Mouse (Mus musculus): ENCODE measurements at regions not wholly inside any gene's neighbourhood (a gene's known extent, or its start where the extent isn't known, plus 50 kb on each side); places are given as distances from the start of the nearest gene placed in this dataset.

DNA sequence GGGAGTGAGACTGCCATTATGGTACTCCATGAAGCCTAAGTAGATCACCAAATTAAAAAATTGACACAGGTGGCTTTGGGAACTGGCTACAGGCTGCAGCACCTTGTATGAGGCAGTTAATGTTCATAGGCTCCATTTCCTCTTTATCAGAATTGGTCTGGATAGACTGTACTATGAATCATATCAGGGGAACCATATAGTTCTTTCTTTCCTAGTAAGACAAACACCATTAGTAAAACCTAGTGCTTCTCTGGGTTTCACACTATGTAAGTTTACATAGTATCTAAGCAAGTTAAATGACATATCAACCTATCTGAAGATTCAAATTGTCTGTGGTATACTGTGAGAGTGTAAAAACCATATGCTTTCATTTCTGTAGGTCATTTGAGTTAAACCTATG is 145.0 kb downstream of the Ahr start:
- H3K4me3 ChIP-seq (ENCODE audit: control insufficient read depth in 1 of 2, insufficient read depth in 1 of 2, low read depth in 2 of 2, low read length in 2 of 2) = no peak overlapping the region
- H3K27me3 ChIP-seq (ENCODE audit: control insufficient read depth in 1 of 2, insufficient read depth in 2 of 2, low read length in 2 of 2) = no peaks in the 10 kb centered on the region
- H3K4me1 ChIP-seq (ENCODE audit: control insufficient read depth in 1 of 2, insufficient read depth in 2 of 2, low read length in 2 of 2) = no peaks in the 10 kb centered on the region
- no peak overlapping the region for H3K9ac ChIP-seq (ENCODE audit: control insufficient read depth, low read depth, low read length, poor library complexity, severe bottlenecking)
- H3K36me3 ChIP-seq (ENCODE audit: control insufficient read depth in 1 of 2, insufficient read depth in 2 of 2, low read length in 2 of 2) = no peaks in the 10 kb centered on the region
- no peak for TF ChIP-seq POLR2A (IDR thresholded peaks at IDR 0.05; ENCODE audit: control insufficient read depth in 1 of 2, insufficient read depth in 1 of 2, low read depth in 1 of 2, low read length in 2 of 2, poor library complexity in 1 of 2)
- no peak for TF ChIP-seq GABPA (IDR thresholded peaks at IDR 0.05; ENCODE audit: low read depth, low read length)
- TF ChIP-seq TBP (IDR thresholded peaks at IDR 0.05; ENCODE audit: low read depth, low read length) = no peak
- TF ChIP-seq TCF12 (IDR thresholded peaks at IDR 0.05; ENCODE audit: low read depth, low read length) = no peak
- TF ChIP-seq MAZ (IDR thresholded peaks at IDR 0.05; ENCODE audit: low read depth, low read length) = no peak
- no peak for TF ChIP-seq EP300 (IDR thresholded peaks at IDR 0.05; ENCODE audit: low read depth in 1 of 2, low read length in 2 of 2)
- no peak for TF ChIP-seq JUND (IDR thresholded peaks at IDR 0.05; ENCODE audit: low read depth, low read length)
- no peak for TF ChIP-seq ZMIZ1 (IDR thresholded peaks at IDR 0.05; ENCODE audit: low read depth, low read length)
- no peak for TF ChIP-seq SIN3A (IDR thresholded peaks at IDR 0.05; ENCODE audit: low read length)
- TF ChIP-seq GATA1 (IDR thresholded peaks at IDR 0.05; ENCODE audit: low read depth, low read length) = no peak
- no peak for TF ChIP-seq SMC3 (IDR thresholded peaks at IDR 0.05; ENCODE audit: low read depth, low read length)
- TF ChIP-seq KAT2A (conservative IDR thresholded peaks at IDR 0.05; ENCODE audit: low read depth, low read length) = no peak
- H3K79me2 ChIP-seq (ENCODE audit: control insufficient read depth, insufficient read depth, low read length, poor library complexity) = no peaks in the 10 kb centered on the region
- H3K27ac ChIP-seq (ENCODE audit: control insufficient read depth, low read depth, low read length) = no peak overlapping the region
- no peaks in the 10 kb centered on the region for H3K9me3 ChIP-seq (replicated peaks; ENCODE audit: insufficient read depth, low read length)
- no peak for DNase-seq (ENCODE audit: low read depth, low spot score)

- no peaks in the 10 kb centered on the region for H3K79me2 ChIP-seq (ENCODE audit: control insufficient read depth, insufficient read depth, low read length, poor library complexity)
- H3K4me1 ChIP-seq (ENCODE audit: control insufficient read depth in 1 of 2, insufficient read depth in 2 of 2, low read length in 2 of 2) = no peaks in the 10 kb centered on the region
- DNase-seq (ENCODE audit: low read depth, low spot score) = no peak
- TF ChIP-seq MAZ (IDR thresholded peaks at IDR 0.05; ENCODE audit: low read depth, low read length) = no peak
- no peaks in the 10 kb centered on the region for H3K27me3 ChIP-seq (ENCODE audit: control insufficient read depth in 1 of 2, insufficient read depth in 2 of 2, low read length in 2 of 2)
- H3K4me3 ChIP-seq (ENCODE audit: control insufficient read depth in 1 of 2, insufficient read depth in 1 of 2, low read depth in 2 of 2, low read length in 2 of 2) = no peak overlapping the region
- H3K9me3 ChIP-seq (replicated peaks; ENCODE audit: insufficient read depth, low read length) = no peaks in the 10 kb centered on the region
- no peaks in the 10 kb centered on the region for H3K36me3 ChIP-seq (ENCODE audit: control insufficient read depth in 1 of 2, insufficient read depth in 2 of 2, low read length in 2 of 2)
- no peak overlapping the region for H3K27ac ChIP-seq (ENCODE audit: control insufficient read depth, low read depth, low read length)
- H3K9ac ChIP-seq (ENCODE audit: control insufficient read depth, low read depth, low read length, poor library complexity, severe bottlenecking) = no peak overlapping the region
Observed at GRCm38 (mm10) chr12:35384211-35384610, 150.6 kb downstream of the Ahr start.

- H3K79me2 ChIP-seq (ENCODE audit: control insufficient read depth, insufficient read depth, low read length, poor library complexity) = no peaks in the 10 kb centered on the region
- TF ChIP-seq KAT2A (conservative IDR thresholded peaks at IDR 0.05; ENCODE audit: low read depth, low read length) (no peak), MEF2A (IDR thresholded peaks at IDR 0.05; ENCODE audit: extremely low read depth, insufficient replicate concordance, low read depth, low read length, poor library complexity, severe bottlenecking) (no peak)
- H3K27me3 ChIP-seq (ENCODE audit: control insufficient read depth in 1 of 2, insufficient read depth in 2 of 2, low read length in 2 of 2) = no peaks in the 10 kb centered on the region
- no peak overlapping the region for H3K9ac ChIP-seq (ENCODE audit: control insufficient read depth, low read depth, low read length, poor library complexity, severe bottlenecking)
- H3K36me3 ChIP-seq (ENCODE audit: control insufficient read depth in 1 of 2, insufficient read depth in 2 of 2, low read length in 2 of 2) = no peaks in the 10 kb centered on the region
- H3K9me3 ChIP-seq (replicated peaks; ENCODE audit: insufficient read depth, low read length) = no peaks in the 10 kb centered on the region
- no peak overlapping the region for H3K4me3 ChIP-seq (ENCODE audit: control insufficient read depth in 1 of 2, insufficient read depth in 1 of 2, low read depth in 2 of 2, low read length in 2 of 2)
- H3K27ac ChIP-seq (ENCODE audit: control insufficient read depth, low read depth, low read length) = no peak overlapping the region
- H3K4me1 ChIP-seq (ENCODE audit: control insufficient read depth in 1 of 2, insufficient read depth in 2 of 2, low read length in 2 of 2) = no peaks in the 10 kb centered on the region
- no peak for DNase-seq (ENCODE audit: low read depth, low spot score)
Observed at GRCm38 (mm10) chr12:35377266-35377665, 157.6 kb downstream of the Ahr start.
